Mouse (Mus musculus) stomach, embryonic 14.5 days (tissue): ENCODE results near the gene Zfp36. TPM values are rescaled to one million over a fixed set of nuclear protein-coding genes. Genes with fewer than 3 reads are reported as not detected.
A peak's percentile ranks its signal among the peaks of the same experiment; 100 is the strongest.

Source experiments
- ATAC-seq: fragments of 200-750 bp; cut with Nextera tagmentation; 2 replicates; pipeline ENCODE4 v1.8.0; 2017; ENCODE audit warnings: low read depth, moderate TSS enrichment; ENCODE audit not compliant: insufficient number of reproducible peaks, insufficient read depth, low FRiP score
- H3K27ac ChIP-seq: fragments of 300-500 bp; sonication (generic); 2 replicates; pipeline ENCODE4 v1.5.1; 2014; ENCODE audit warnings: mild to moderate bottlenecking, low read length, moderate library complexity, mixed read lengths
- H3K27me3 ChIP-seq: fragments of 300-500 bp; sonication (generic); 2 replicates; pipeline ENCODE4 v1.6.1; 2014; ENCODE audit warnings: low read length, control low read depth, mixed read lengths; ENCODE audit not compliant: control insufficient read depth, insufficient read depth
- H3K36me3 ChIP-seq: fragments of 300-500 bp; sonication (generic); 2 replicates; pipeline ENCODE4 v1.6.1; 2014; ENCODE audit warnings: mild to moderate bottlenecking, control low read depth, low read length, moderate library complexity, mixed read lengths; ENCODE audit not compliant: control insufficient read depth, insufficient read depth
- H3K4me1 ChIP-seq: fragments of 300-500 bp; sonication (generic); 2 replicates; pipeline ENCODE4 v1.6.1; 2014; ENCODE audit warnings: low read length, control low read depth, mixed read lengths; ENCODE audit not compliant: control insufficient read depth, insufficient read depth
- H3K4me2 ChIP-seq: fragments of 300-500 bp; sonication (generic); replicated peaks from 2 replicates; pipeline ENCODE4 v1.6.1; 2014; ENCODE audit warnings: low read depth, low read length, control low read depth
- H3K4me3 ChIP-seq: fragments of 300-500 bp; sonication (generic); 2 replicates; pipeline ENCODE4 v1.5.1; 2014; ENCODE audit warnings: low read depth, low read length, control low read depth
- H3K9ac ChIP-seq: fragments of 300-500 bp; sonication (generic); replicated peaks from 2 replicates; pipeline ENCODE4 v1.6.1; 2014; ENCODE audit warnings: low read depth, mild to moderate bottlenecking, control low read depth, low read length, moderate library complexity, mixed read lengths
- H3K9me3 ChIP-seq: fragments of 300-500 bp; sonication (generic); 2 replicates; pipeline ENCODE4 v1.6.1; 2016; ENCODE audit warnings: low read depth, low read length, control low read depth; ENCODE audit not compliant: control insufficient read depth
- WGBS: fragments of 180-500 bp; shearing (Covaris S2); extraction: QIAGEN DNeasy Blood & Tissue Kit; methylation state at CpG from one replicate; pipeline ENCODE4 v1.1.7; 2014; 5-methylcytosine and 5-hydroxymethylcytosine counted together
- polyA plus RNA-seq: library from polyadenylated mRNA; unstranded; fragments of >200 nt; fragmentation: Nextera tagmentation; extraction: Ambion mirVana; gene quantifications from 2 replicates; pipeline ENCODE4 v1.2.1, GENCODE M21; 2014

Gene Zfp36
- polyA plus RNA-seq, 1 experiment from 2014 or later = 15.5 TPM

- Histone ChIP-seq H3K4me2 (no peak overlapping the region), H3K4me1 (no peaks in the 10 kb centered on the region), H3K9me3 (no peaks in the 10 kb centered on the region), H3K27ac (no peak overlapping the region), H3K27me3 (no peaks in the 10 kb centered on the region), H3K4me3 (no peak overlapping the region), H3K9ac (no peak overlapping the region), H3K36me3 (peaks cover 79% of the 10 kb centered on the region)
- 80% methylated on average over 3 of the region's 3 CpGs for WGBS
- no peak for ATAC-seq
These were observed 21.9 kb upstream of the Zfp36 start for GRCm38 (mm10) chr7:28401942-28402341.

GRCm38 (mm10) chr7:28401030-28401429 is 21.0 kb upstream of the Zfp36 start:
- ATAC-seq = no peak
- Histone ChIP-seq H3K27ac (no peak overlapping the region), H3K4me1 (no peaks in the 10 kb centered on the region), H3K27me3 (no peaks in the 10 kb centered on the region), H3K36me3 (peaks cover 78% of the 10 kb centered on the region), H3K9me3 (no peaks in the 10 kb centered on the region), H3K9ac (no peak overlapping the region), H3K4me3 (no peak overlapping the region), H3K4me2 (no peak overlapping the region)
- WGBS = 100% methylated on average over 1 of the region's 1 CpGs

GRCm38 (mm10) chr7:28398696-28399340 is 18.8 kb upstream of the Zfp36 start:
- Histone ChIP-seq H3K4me3 (no peak overlapping the region), H3K4me2 (no peak overlapping the region), H3K4me1 (0 out of 2 replicates have a peak, but pooled peaks cover under 1% of the 10 kb centered on the region), H3K9me3 (no peaks in the 10 kb centered on the region), H3K9ac (no peak overlapping the region), H3K27ac (no peak overlapping the region), H3K36me3 (peaks cover 66% of the 10 kb centered on the region), H3K27me3 (no peaks in the 10 kb centered on the region)
- 91% methylated on average over 10 of the region's 10 CpGs for WGBS
- ATAC-seq = no peak

GRCm38 (mm10) chr7:28398000-28398399 is 17.9 kb upstream of the Zfp36 start:
- peaks cover 58% of the 10 kb centered on the region for H3K36me3 ChIP-seq
- 68% methylated on average over 3 of the region's 3 CpGs for WGBS

GRCm38 (mm10) chr7:28395425-28395824 is 15.4 kb upstream of the Zfp36 start:
- H3K27ac ChIP-seq = no peak overlapping the region
- H3K27me3 ChIP-seq = no peaks in the 10 kb centered on the region
- H3K4me2 ChIP-seq = no peak overlapping the region
- H3K4me3 ChIP-seq = no peak overlapping the region
- H3K9me3 ChIP-seq = no peaks in the 10 kb centered on the region
- peaks cover 12% of the 10 kb centered on the region for H3K4me1 ChIP-seq
- peaks cover 39% of the 10 kb centered on the region for H3K36me3 ChIP-seq
- no peak for ATAC-seq
- H3K9ac ChIP-seq = no peak overlapping the region
- WGBS = 93% methylated on average over 4 of the region's 4 CpGs

More at GRCm38 (mm10) chr7:28398000-28398399, 17.9 kb upstream of the Zfp36 start:
- H3K4me1 ChIP-seq = 0 out of 2 replicates have a peak, but pooled peaks cover 5% of the 10 kb centered on the region
- H3K4me3 ChIP-seq = no peak overlapping the region
- H3K4me2 ChIP-seq = no peak overlapping the region
- no peak overlapping the region for H3K9ac ChIP-seq
- no peak overlapping the region for H3K27ac ChIP-seq
- ATAC-seq = no peak
- no peaks in the 10 kb centered on the region for H3K9me3 ChIP-seq
- no peaks in the 10 kb centered on the region for H3K27me3 ChIP-seq

GRCm38 (mm10) chr7:28393272-28393951 is 13.4 kb upstream of the Zfp36 start:
- WGBS = 5% methylated on average over 22 of the region's 22 CpGs
- peaks cover 12% of the 10 kb centered on the region for H3K4me1 ChIP-seq
- H3K9me3 ChIP-seq = no peaks in the 10 kb centered on the region
- ATAC-seq = no peak
- H3K27ac ChIP-seq = peak overlapping the region; percentile 76; the same call in 1 of the 2 replicates
- peak overlapping the region; percentile 92 for H3K4me2 ChIP-seq
- H3K27me3 ChIP-seq = no peaks in the 10 kb centered on the region
- peaks cover 45% of the 10 kb centered on the region for H3K36me3 ChIP-seq
- H3K9ac ChIP-seq = peak overlapping the region; percentile 85
- peak overlapping the region; percentile 92 for H3K4me3 ChIP-seq

- H3K4me2 ChIP-seq = peak within 1 kb of the TSS; percentile 92
- peaks cover 12% of the 10 kb centered on the region for H3K4me1 ChIP-seq
- peak within 1 kb of the TSS; percentile 92 for H3K4me3 ChIP-seq
- peak; percentile 99 for ATAC-seq
- no peaks in the 10 kb centered on the region for H3K9me3 ChIP-seq
- no peaks in the 10 kb centered on the region for H3K27me3 ChIP-seq
- under 1% methylated on average over 58 of the region's 58 CpGs for WGBS
- H3K36me3 ChIP-seq = peaks cover 46% of the 10 kb centered on the region
- peak within 1 kb of the TSS; percentile 76; the same call in 1 of the 2 replicates for H3K27ac ChIP-seq
- peak within 1 kb of the TSS; percentile 85 for H3K9ac ChIP-seq
These were observed 12.6 kb upstream of the Zfp36 start, which contains the start of the genes Med29 and Paf1 for GRCm38 (mm10) chr7:28392429-28393271. Gene Med29, minus strand, starts transcription at chr7:28392708. Gene Paf1, plus strand, starts transcription at chr7:28392951.

- H3K9me3 ChIP-seq = no peaks in the 10 kb centered on the region
These were observed 10.3 kb upstream of the Zfp36 start for GRCm38 (mm10) chr7:28390331-28390730.

More at GRCm38 (mm10) chr7:28390331-28390730, 10.3 kb upstream of the Zfp36 start:
- WGBS = 94% methylated on average over 3 of the region's 3 CpGs
- Histone ChIP-seq H3K27me3 (no peaks in the 10 kb centered on the region), H3K4me1 (peaks cover 12% of the 10 kb centered on the region), H3K27ac (no peak overlapping the region), H3K4me3 (no peak overlapping the region), H3K9ac (no peak overlapping the region), H3K4me2 (no peak overlapping the region), H3K36me3 (peaks cover 38% of the 10 kb centered on the region)
- no peak for ATAC-seq
